Mouse (Mus musculus): ENCODE results near the gene Sez6l. TPM values are rescaled to one million over a fixed set of nuclear protein-coding genes. Genes with fewer than 3 reads are reported as not detected.
"Not testable (repeated sequence)": the region's sequence is repeated elsewhere in the genome, so short reads cannot be mapped to it uniquely, and the experiment has no call there.

The Sez6l gene
- polyA plus RNA-seq, 1 experiment from 2014 or later, result 0.82 TPM

GRCm38 (mm10) chr5:112416673-112417072 is 160.3 kb downstream of the Sez6l start:
- H3K9ac ChIP-seq (ENCODE audit: low read depth, low read length), result no peak overlapping the region
- 0 out of 2 replicates have a peak, but pooled peaks cover 6% of the 10 kb centered on the region for H3K27me3 ChIP-seq (replicated peaks; ENCODE audit: control insufficient read depth, insufficient read depth, low read length)
- H3K9me3 ChIP-seq (ENCODE audit: control insufficient read depth, low read length), result peaks cover 8% of the 10 kb centered on the region; the same call in 1 of the 2 replicates
- H3K27ac ChIP-seq (replicated peaks; ENCODE audit: low read depth, low read length), result no peak overlapping the region
- H3K4me1 ChIP-seq (ENCODE audit: control insufficient read depth, insufficient read depth, low read length), result peaks cover 4% of the 10 kb centered on the region
- H3K4me3 ChIP-seq (ENCODE audit: low read depth, low read length), result no peak overlapping the region
- WGBS, result 51% methylated on average over 5 of the region's 5 CpGs
- H3K4me2 ChIP-seq (ENCODE audit: low read depth, low read length), result no peak overlapping the region
- DNase-seq (ENCODE audit: low spot score) (no peak), ATAC-seq (ENCODE audit: low read depth) (no peak)
- H3K36me3 ChIP-seq (ENCODE audit: control insufficient read depth, insufficient read depth, low read length), result no peaks in the 10 kb centered on the region

- DNase-seq (ENCODE audit: low spot score); H3K4me2 ChIP-seq (ENCODE audit: low read depth, low read length); H3K36me3 ChIP-seq (ENCODE audit: control insufficient read depth, insufficient read depth, low read length); H3K9me3 ChIP-seq (ENCODE audit: control insufficient read depth, low read length); H3K27ac ChIP-seq (replicated peaks; ENCODE audit: low read depth, low read length); ATAC-seq (ENCODE audit: low read depth); H3K4me3 ChIP-seq (ENCODE audit: low read depth, low read length); H3K27me3 ChIP-seq (replicated peaks; ENCODE audit: control insufficient read depth, insufficient read depth, low read length); H3K9ac ChIP-seq (ENCODE audit: low read depth, low read length): not testable (repeated sequence)
- H3K4me1 ChIP-seq (ENCODE audit: control insufficient read depth, insufficient read depth, low read length), result peaks cover 10% of the 10 kb centered on the region
- WGBS, result 79% methylated on average over 4 of the region's 4 CpGs
These were observed 164.2 kb downstream of the Sez6l start for GRCm38 (mm10) chr5:112412781-112413180.

GRCm38 (mm10) chr5:112411514-112412335 is 165.3 kb downstream of the Sez6l start:
- H3K36me3 ChIP-seq (ENCODE audit: control insufficient read depth, insufficient read depth, low read length), result no peaks in the 10 kb centered on the region
- H3K4me3 ChIP-seq (ENCODE audit: low read depth, low read length), result no peak overlapping the region
- 11% methylated on average over 19 of the region's 19 CpGs for WGBS
- 0 out of 2 replicates have a peak, but pooled peaks cover 3% of the 10 kb centered on the region for H3K27me3 ChIP-seq (replicated peaks; ENCODE audit: control insufficient read depth, insufficient read depth, low read length)
- H3K27ac ChIP-seq (replicated peaks; ENCODE audit: low read depth, low read length), result no peak overlapping the region
- H3K9me3 ChIP-seq (ENCODE audit: control insufficient read depth, low read length), result peaks cover 8% of the 10 kb centered on the region; the same call in 1 of the 2 replicates
- ATAC-seq (ENCODE audit: low read depth) (peak; percentile 56), DNase-seq (ENCODE audit: low spot score) (peak; percentile 54)
- peaks cover 10% of the 10 kb centered on the region for H3K4me1 ChIP-seq (ENCODE audit: control insufficient read depth, insufficient read depth, low read length)
- H3K9ac ChIP-seq (ENCODE audit: low read depth, low read length), result peak overlapping the region; percentile 14; the same call in 1 of the 2 replicates
- peak overlapping the region; percentile 40 for H3K4me2 ChIP-seq (ENCODE audit: low read depth, low read length)

GRCm38 (mm10) chr5:112411072-112411471 is 165.9 kb downstream of the Sez6l start:
- no peaks in the 10 kb centered on the region for H3K36me3 ChIP-seq (ENCODE audit: control insufficient read depth, insufficient read depth, low read length)
- peak overlapping the region; percentile 17; the same call in 1 of the 2 replicates for H3K27ac ChIP-seq (replicated peaks; ENCODE audit: low read depth, low read length)
- H3K4me1 ChIP-seq (ENCODE audit: control insufficient read depth, insufficient read depth, low read length), result peaks cover 10% of the 10 kb centered on the region
- peaks cover 8% of the 10 kb centered on the region; the same call in 1 of the 2 replicates for H3K9me3 ChIP-seq (ENCODE audit: control insufficient read depth, low read length)
- no peak overlapping the region; the same call in 1 of the 2 replicates for H3K9ac ChIP-seq (ENCODE audit: low read depth, low read length)
- DNase-seq (ENCODE audit: low spot score) (no peak), ATAC-seq (ENCODE audit: low read depth) (no peak)
- no peak overlapping the region for H3K4me3 ChIP-seq (ENCODE audit: low read depth, low read length)
- H3K27me3 ChIP-seq (replicated peaks; ENCODE audit: control insufficient read depth, insufficient read depth, low read length), result 0 out of 2 replicates have a peak, but pooled peaks cover under 1% of the 10 kb centered on the region
- H3K4me2 ChIP-seq (ENCODE audit: low read depth, low read length), result peak overlapping the region; percentile 40
- 22% methylated on average over 11 of the region's 11 CpGs for WGBS

GRCm38 (mm10) chr5:112409274-112409673 is 167.7 kb downstream of the Sez6l start:
- H3K27me3 ChIP-seq (replicated peaks; ENCODE audit: control insufficient read depth, insufficient read depth, low read length), result no peaks in the 10 kb centered on the region

GRCm38 (mm10) chr5:112406017-112406416 is 171.0 kb downstream of the Sez6l start:
- Histone ChIP-seq H3K9me3 (ENCODE audit: control insufficient read depth, low read length) (no peaks in the 10 kb centered on the region), H3K4me2 (ENCODE audit: low read depth, low read length) (no peak overlapping the region), H3K27ac (replicated peaks; ENCODE audit: low read depth, low read length) (no peak overlapping the region), H3K9ac (ENCODE audit: low read depth, low read length) (no peak overlapping the region), H3K36me3 (ENCODE audit: control insufficient read depth, insufficient read depth, low read length) (no peaks in the 10 kb centered on the region), H3K4me1 (ENCODE audit: control insufficient read depth, insufficient read depth, low read length) (no peaks in the 10 kb centered on the region), H3K4me3 (ENCODE audit: low read depth, low read length) (no peak overlapping the region), H3K27me3 (replicated peaks; ENCODE audit: control insufficient read depth, insufficient read depth, low read length) (no peaks in the 10 kb centered on the region)
- DNase-seq (ENCODE audit: low spot score) (no peak), ATAC-seq (ENCODE audit: low read depth) (no peak)
- 76% methylated on average over 3 of the region's 3 CpGs for WGBS

More at GRCm38 (mm10) chr5:112409274-112409673, 167.7 kb downstream of the Sez6l start:
- H3K27ac ChIP-seq (replicated peaks; ENCODE audit: low read depth, low read length), result no peak overlapping the region
- no peak overlapping the region for H3K4me3 ChIP-seq (ENCODE audit: low read depth, low read length)
- no peaks in the 10 kb centered on the region for H3K36me3 ChIP-seq (ENCODE audit: control insufficient read depth, insufficient read depth, low read length)
- peaks cover 8% of the 10 kb centered on the region; the same call in 1 of the 2 replicates for H3K9me3 ChIP-seq (ENCODE audit: control insufficient read depth, low read length)
- H3K4me1 ChIP-seq (ENCODE audit: control insufficient read depth, insufficient read depth, low read length), result peaks cover 10% of the 10 kb centered on the region
- DNase-seq (ENCODE audit: low spot score) (no peak), ATAC-seq (ENCODE audit: low read depth) (no peak)
- H3K9ac ChIP-seq (ENCODE audit: low read depth, low read length), result no peak overlapping the region
- WGBS, result 64% methylated on average over 5 of the region's 5 CpGs
- no peak overlapping the region for H3K4me2 ChIP-seq (ENCODE audit: low read depth, low read length)

- no peak for DNase-seq (ENCODE audit: low spot score)
- Histone ChIP-seq H3K9ac (ENCODE audit: low read depth, low read length) (no peak overlapping the region), H3K4me1 (ENCODE audit: control insufficient read depth, insufficient read depth, low read length) (no peaks in the 10 kb centered on the region), H3K27me3 (replicated peaks; ENCODE audit: control insufficient read depth, insufficient read depth, low read length) (no peaks in the 10 kb centered on the region), H3K27ac (replicated peaks; ENCODE audit: low read depth, low read length) (no peak overlapping the region), H3K36me3 (ENCODE audit: control insufficient read depth, insufficient read depth, low read length) (no peaks in the 10 kb centered on the region), H3K4me3 (ENCODE audit: low read depth, low read length) (no peak overlapping the region), H3K9me3 (ENCODE audit: control insufficient read depth, low read length) (no peaks in the 10 kb centered on the region), H3K4me2 (ENCODE audit: low read depth, low read length) (no peak overlapping the region)
- 58% methylated on average over 3 of the region's 3 CpGs for WGBS
- no peak for ATAC-seq (ENCODE audit: low read depth)
These were observed 174.5 kb downstream of the Sez6l start for GRCm38 (mm10) chr5:112402437-112402836.

- 44% methylated on average over 10 of the region's 10 CpGs for WGBS
- H3K27me3 ChIP-seq (replicated peaks; ENCODE audit: control insufficient read depth, insufficient read depth, low read length), result peaks cover 2% of the 10 kb centered on the region
- no peak for ATAC-seq (ENCODE audit: low read depth)
- H3K27ac ChIP-seq (replicated peaks; ENCODE audit: low read depth, low read length), result no peak overlapping the region
- H3K4me1 ChIP-seq (ENCODE audit: control insufficient read depth, insufficient read depth, low read length), result peaks cover 7% of the 10 kb centered on the region; the same call in 1 of the 2 replicates
- H3K4me2 ChIP-seq (ENCODE audit: low read depth, low read length), result no peak overlapping the region
- H3K4me3 ChIP-seq (ENCODE audit: low read depth, low read length), result no peak overlapping the region
- peak; percentile 31 for DNase-seq (ENCODE audit: low spot score)
- H3K36me3 ChIP-seq (ENCODE audit: control insufficient read depth, insufficient read depth, low read length), result no peaks in the 10 kb centered on the region
- H3K9ac ChIP-seq (ENCODE audit: low read depth, low read length), result no peak overlapping the region
- H3K9me3 ChIP-seq (ENCODE audit: control insufficient read depth, low read length), result no peaks in the 10 kb centered on the region
These were observed 177.7 kb downstream of the Sez6l start for GRCm38 (mm10) chr5:112399284-112399683.
